Mouse (Mus musculus) megakaryocyte, embryonic 14.5 days (primary cell): ENCODE measurements around the gene Gm21761. TPM values are rescaled to one million over a fixed set of nuclear protein-coding genes. Genes with fewer than 3 reads are reported as not detected.
"Not testable (repeated sequence)": the region's sequence is repeated elsewhere in the genome, so short reads cannot be mapped to it uniquely, and the experiment has no call there.

Source experiments
- H3K27me3 ChIP-seq: replicated peaks from 2 replicates; pipeline ENCODE3; 2012; ENCODE audit warnings: inconsistent platforms
- H3K36me3 ChIP-seq: replicated peaks from 2 replicates; pipeline ENCODE3; 2012; ENCODE audit warnings: low read length, inconsistent platforms, mixed read lengths
- H3K4me1 ChIP-seq: 2 replicates; pipeline ENCODE4 v1.6.1; 2012; ENCODE audit warnings: inconsistent platforms
- H3K4me3 ChIP-seq: replicated peaks from 2 replicates; pipeline ENCODE3; 2012; ENCODE audit warnings: moderate library complexity, mild to moderate bottlenecking, inconsistent platforms
- H3K9me3 ChIP-seq: 2 replicates; pipeline ENCODE4 v1.6.1; 2012; ENCODE audit warnings: inconsistent platforms
- polyA plus RNA-seq: library from polyadenylated mRNA; stranded (reverse); fragments of >175 nt; gene quantifications from 2 replicates; pipeline ENCODE4 v1.2.3, GENCODE M21; 2012; ENCODE audit warnings: low replicate concordance; ENCODE audit not compliant: insufficient read depth

Gm21761 gene
- not detected in 2 replicates for polyA plus RNA-seq

GRCm38 (mm10) chr13:119929172-119929571, at the start of gene Gm21761:
Gene Gm21761, minus strand, starts transcription at chr13:119929272.
- H3K27me3 ChIP-seq, H3K9me3 ChIP-seq, H3K4me1 ChIP-seq, H3K4me3 ChIP-seq, H3K36me3 ChIP-seq: not testable (repeated sequence)

- H3K27me3 ChIP-seq, H3K4me1 ChIP-seq, H3K9me3 ChIP-seq, H3K4me3 ChIP-seq, H3K36me3 ChIP-seq: not testable (repeated sequence)
Measured at GRCm38 (mm10) chr13:119969163-119969562, 40.1 kb upstream of the Gm21761 start.

GRCm38 (mm10) chr13:119968193-119968592, 39.1 kb upstream of the Gm21761 start:
- not testable (repeated sequence) for H3K9me3 ChIP-seq, H3K36me3 ChIP-seq, H3K4me3 ChIP-seq, H3K4me1 ChIP-seq, H3K27me3 ChIP-seq

- not testable (repeated sequence) for H3K4me1 ChIP-seq, H3K36me3 ChIP-seq, H3K27me3 ChIP-seq, H3K9me3 ChIP-seq, H3K4me3 ChIP-seq
Measured at GRCm38 (mm10) chr13:119965968-119966367, 36.9 kb upstream of the Gm21761 start.

- H3K4me3 ChIP-seq, result not testable (repeated sequence)
Measured at GRCm38 (mm10) chr13:119965302-119965952, 36.4 kb upstream of the Gm21761 start.

GRCm38 (mm10) chr13:119962856-119963255, 33.8 kb upstream of the Gm21761 start:
- not testable (repeated sequence) for H3K4me3 ChIP-seq, H3K36me3 ChIP-seq, H3K4me1 ChIP-seq, H3K27me3 ChIP-seq, H3K9me3 ChIP-seq

More at GRCm38 (mm10) chr13:119965302-119965952, 36.4 kb upstream of the Gm21761 start:
- not testable (repeated sequence) for H3K9me3 ChIP-seq, H3K36me3 ChIP-seq, H3K4me1 ChIP-seq, H3K27me3 ChIP-seq

GRCm38 (mm10) chr13:119955567-119955966, 26.5 kb upstream of the Gm21761 start:
- not testable (repeated sequence) for H3K9me3 ChIP-seq, H3K27me3 ChIP-seq, H3K4me1 ChIP-seq, H3K36me3 ChIP-seq, H3K4me3 ChIP-seq

- not testable (repeated sequence) for H3K36me3 ChIP-seq, H3K4me3 ChIP-seq, H3K9me3 ChIP-seq, H3K4me1 ChIP-seq, H3K27me3 ChIP-seq
Measured at GRCm38 (mm10) chr13:119955089-119955488, 26.0 kb upstream of the Gm21761 start.

- H3K4me1 ChIP-seq, H3K27me3 ChIP-seq, H3K9me3 ChIP-seq, H3K4me3 ChIP-seq, H3K36me3 ChIP-seq: not testable (repeated sequence)
Measured at GRCm38 (mm10) chr13:119950706-119951105, 21.6 kb upstream of the Gm21761 start, which contains the start of gene B020031M17Rik. Gene B020031M17Rik, minus strand, starts transcription at chr13:119950806.

- not testable (repeated sequence) for H3K4me1 ChIP-seq, H3K9me3 ChIP-seq, H3K27me3 ChIP-seq
Measured at GRCm38 (mm10) chr13:119924597-119925340, 4.3 kb downstream of the Gm21761 start.

GRCm38 (mm10) chr13:119916966-119917722, 11.9 kb downstream of the Gm21761 start:
- not testable (repeated sequence) for H3K27me3 ChIP-seq, H3K9me3 ChIP-seq, H3K4me1 ChIP-seq

More at GRCm38 (mm10) chr13:119924597-119925340, 4.3 kb downstream of the Gm21761 start:
- H3K36me3 ChIP-seq, H3K4me3 ChIP-seq: not testable (repeated sequence)

GRCm38 (mm10) chr13:119916449-119916848, 12.6 kb downstream of the Gm21761 start:
- H3K4me3 ChIP-seq, H3K36me3 ChIP-seq, H3K4me1 ChIP-seq, H3K27me3 ChIP-seq, H3K9me3 ChIP-seq: not testable (repeated sequence)

More at GRCm38 (mm10) chr13:119916966-119917722, 11.9 kb downstream of the Gm21761 start:
- H3K4me3 ChIP-seq, H3K36me3 ChIP-seq: not testable (repeated sequence)

- H3K9me3 ChIP-seq, H3K36me3 ChIP-seq, H3K4me3 ChIP-seq, H3K4me1 ChIP-seq, H3K27me3 ChIP-seq: not testable (repeated sequence)
Measured at GRCm38 (mm10) chr13:119898549-119898948, 30.5 kb downstream of the Gm21761 start.

- H3K4me3 ChIP-seq, H3K27me3 ChIP-seq, H3K9me3 ChIP-seq, H3K36me3 ChIP-seq, H3K4me1 ChIP-seq: not testable (repeated sequence)
Measured at GRCm38 (mm10) chr13:119894685-119895084, 34.4 kb downstream of the Gm21761 start, which contains the start of gene Tcstv1. Gene Tcstv1, minus strand, starts transcription at chr13:119894785.

GRCm38 (mm10) chr13:119886896-119887295, 42.2 kb downstream of the Gm21761 start:
- H3K27me3 ChIP-seq, H3K4me3 ChIP-seq, H3K36me3 ChIP-seq, H3K4me1 ChIP-seq, H3K9me3 ChIP-seq: not testable (repeated sequence)
